Mouse (Mus musculus) midbrain, embryonic 14.5 days (tissue): Measurements from ENCODE around the gene 4931428L18Rik. TPM values are rescaled to one million over a fixed set of nuclear protein-coding genes. Genes with fewer than 3 reads are reported as not detected.

Source experiments
- ATAC-seq: fragments of 200-750 bp; cut with Nextera tagmentation; 2 replicates; pipeline ENCODE4 v1.8.0; 2017; ENCODE audit warnings: moderate number of reproducible peaks, moderate library complexity; ENCODE audit not compliant: low FRiP score, low TSS enrichment
- DNase-seq: peaks from one replicate; pipeline ENCODE4 v3.0.0-alpha.2; 2015
- H3K27ac ChIP-seq: fragments of 300-500 bp; sonication (generic); replicated peaks from 2 replicates; pipeline ENCODE4 v1.5.1; 2014; ENCODE audit warnings: mild to moderate bottlenecking, low read depth, low read length, moderate library complexity
- H3K27me3 ChIP-seq: fragments of 300-500 bp; sonication (generic); 2 replicates; pipeline ENCODE4 v1.6.1; 2014; ENCODE audit warnings: low read length, control low read depth, mixed read lengths; ENCODE audit not compliant: control insufficient read depth, insufficient read depth
- H3K36me3 ChIP-seq: fragments of 300-500 bp; sonication (generic); 2 replicates; pipeline ENCODE4 v1.6.1; 2014; ENCODE audit warnings: low read length, control low read depth; ENCODE audit not compliant: control insufficient read depth, insufficient read depth
- H3K4me1 ChIP-seq: fragments of 300-500 bp; sonication (generic); 2 replicates; pipeline ENCODE4 v1.6.1; 2014; ENCODE audit warnings: mild to moderate bottlenecking, antibody characterized with exemption, low read length, control low read depth; ENCODE audit not compliant: control insufficient read depth, insufficient read depth
- H3K4me2 ChIP-seq: fragments of 300-500 bp; sonication (generic); 2 replicates; pipeline ENCODE4 v1.6.1; 2014; ENCODE audit warnings: mild to moderate bottlenecking, low read length, moderate library complexity
- H3K4me3 ChIP-seq: fragments of 300-500 bp; sonication (generic); replicated peaks from 2 replicates; pipeline ENCODE4 v1.5.1; 2014; ENCODE audit warnings: low read depth, low read length
- H3K9ac ChIP-seq: fragments of 300-500 bp; sonication (generic); replicated peaks from 2 replicates; pipeline ENCODE4 v1.6.1; 2014; ENCODE audit warnings: mild to moderate bottlenecking, low read length, moderate library complexity
- H3K9me3 ChIP-seq: fragments of 300-500 bp; sonication (generic); 2 replicates; pipeline ENCODE4 v1.6.1; 2016; ENCODE audit warnings: low read length, control low read depth, mixed read lengths; ENCODE audit not compliant: control insufficient read depth
- WGBS: fragments of 180-500 bp; shearing (Covaris S2); extraction: QIAGEN DNeasy Blood & Tissue Kit; methylation state at CpG from one replicate; pipeline ENCODE4 v1.1.7; 2014; 5-methylcytosine and 5-hydroxymethylcytosine counted together
- polyA plus RNA-seq: library from polyadenylated mRNA; unstranded; fragments of >200 nt; fragmentation: Nextera tagmentation; extraction: Ambion mirVana; gene quantifications from 2 replicates; pipeline ENCODE4 v1.2.1, GENCODE M21; 2014

The 4931428L18Rik gene
- polyA plus RNA-seq, 1 experiment from 2014 or later: not detected

DNA sequence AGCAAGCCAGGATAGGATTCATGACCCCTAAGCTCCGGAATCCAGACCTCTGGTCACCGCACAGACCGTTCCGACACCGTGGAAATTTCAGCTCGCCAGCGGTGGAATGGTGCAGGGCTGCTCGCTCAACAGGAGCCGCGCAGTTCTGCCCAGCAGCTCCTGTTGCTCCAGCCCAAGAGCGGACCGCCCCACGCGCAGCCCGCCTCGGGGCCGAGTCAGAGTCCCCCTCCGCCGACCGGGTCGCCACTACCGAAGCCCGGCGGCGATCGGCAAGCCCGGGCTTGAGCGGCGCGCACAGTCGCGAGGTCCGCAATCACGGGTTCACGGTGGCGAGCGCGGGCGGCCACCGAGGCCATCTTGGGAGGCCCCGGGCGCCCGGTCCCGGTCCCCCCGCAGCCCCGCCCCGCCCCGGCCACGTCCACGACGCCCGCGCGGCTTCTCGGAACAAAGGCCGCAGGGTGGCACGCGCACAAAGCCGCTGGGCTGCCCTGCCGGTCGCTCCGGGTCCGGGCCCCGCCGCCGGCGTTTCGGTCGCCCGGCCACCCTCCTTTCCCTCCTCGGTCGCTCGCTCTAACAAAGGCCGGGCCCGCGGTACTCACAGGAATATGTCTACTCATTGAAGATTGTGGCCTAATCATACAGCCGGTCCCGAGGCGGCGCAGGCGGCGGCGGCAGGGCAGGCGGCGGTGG is 273.4 kb downstream of the 4931428L18Rik start:
- Histone ChIP-seq H3K9ac (peak overlapping the region; percentile 75), H3K27ac (peak overlapping the region; percentile 100), H3K4me1 (peaks cover 20% of the 10 kb centered on the region), H3K4me2 (peak overlapping the region; percentile 55), H3K27me3 (no peaks in the 10 kb centered on the region), H3K36me3 (peaks cover 16% of the 10 kb centered on the region), H3K9me3 (no peaks in the 10 kb centered on the region), H3K4me3 (peak overlapping the region; percentile 63)
- peak; percentile 77 for DNase-seq
- WGBS: under 1% methylated on average over 77 of the region's 85 CpGs
- ATAC-seq: peak; percentile 62

DNA sequence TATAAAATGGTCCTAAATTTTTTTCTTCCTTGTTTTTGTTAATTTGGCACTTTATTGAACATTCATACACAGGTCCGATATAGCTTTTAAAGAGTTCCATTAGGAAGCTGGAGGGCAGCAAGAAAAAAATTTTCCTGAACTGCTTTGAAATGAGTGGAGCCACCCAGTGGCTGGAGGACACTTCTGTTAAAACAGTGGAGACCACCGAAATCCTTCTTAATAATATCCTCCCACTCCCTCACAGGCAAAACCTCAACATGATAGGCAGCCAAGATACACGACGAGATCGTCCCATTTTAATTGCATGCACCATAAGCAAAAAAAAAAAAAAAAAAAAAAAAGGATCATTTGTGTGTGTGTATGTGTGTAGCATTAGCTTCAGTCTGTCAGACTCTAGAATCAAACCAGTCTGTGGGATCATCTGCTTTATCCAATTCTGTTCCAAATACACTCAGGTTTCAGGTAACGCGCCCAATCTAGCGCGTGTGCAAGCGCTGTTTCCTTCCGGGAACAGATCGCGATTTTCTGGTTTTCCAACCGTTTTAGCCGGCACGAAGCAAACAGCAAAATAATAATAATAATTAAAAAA is 274.0 kb downstream of the 4931428L18Rik start:
- ATAC-seq: no peak
- Histone ChIP-seq H3K9ac (peak overlapping the region; percentile 75), H3K27ac (peak overlapping the region; percentile 100), H3K9me3 (no peaks in the 10 kb centered on the region), H3K4me2 (peak overlapping the region; percentile 55), H3K36me3 (peaks cover 23% of the 10 kb centered on the region), H3K4me3 (peak overlapping the region; percentile 63), H3K27me3 (no peaks in the 10 kb centered on the region), H3K4me1 (peaks cover 20% of the 10 kb centered on the region)
- under 1% methylated on average over 16 of the region's 16 CpGs for WGBS
- DNase-seq: peak; percentile 79

Other genes starting within 250 kb of the 4931428L18Rik start
- not detected in 2 replicates for gene AC153137.1, start 244.7 kb downstream of the 4931428L18Rik start, polyA plus RNA-seq
- gene Lgsn, start 46.3 kb downstream of the 4931428L18Rik start, polyA plus RNA-seq: not detected in 2 replicates
- not detected in 2 replicates for gene Pih1d3, start 154 bp upstream of the 4931428L18Rik start, polyA plus RNA-seq